Mouse (Mus musculus) megakaryocyte, embryonic 14.5 days (primary cell): ENCODE measurements around the gene Mbd6. TPM values are rescaled to one million over a fixed set of nuclear protein-coding genes. Genes with fewer than 3 reads are reported as not detected.

Experiments used
- H3K27me3 ChIP-seq: replicated peaks from 2 replicates; pipeline ENCODE3; 2012; ENCODE audit warnings: inconsistent platforms
- H3K36me3 ChIP-seq: replicated peaks from 2 replicates; pipeline ENCODE3; 2012; ENCODE audit warnings: low read length, inconsistent platforms, mixed read lengths
- H3K4me1 ChIP-seq: 2 replicates; pipeline ENCODE4 v1.6.1; 2012; ENCODE audit warnings: inconsistent platforms
- H3K4me3 ChIP-seq: replicated peaks from 2 replicates; pipeline ENCODE3; 2012; ENCODE audit warnings: moderate library complexity, mild to moderate bottlenecking, inconsistent platforms
- H3K9me3 ChIP-seq: 2 replicates; pipeline ENCODE4 v1.6.1; 2012; ENCODE audit warnings: inconsistent platforms
- FLI1 ChIP-seq: IDR thresholded peaks from 2 replicates; pipeline ENCODE4 v1.6.1; 2012; ENCODE audit warnings: low read length, inconsistent platforms, mixed read lengths
- GATA1 ChIP-seq: IDR thresholded peaks from 3 replicates; pipeline ENCODE4 v1.6.1; 2012; ENCODE audit warnings: mixed read lengths, low read length, inconsistent platforms, borderline replicate concordance
- polyA plus RNA-seq: library from polyadenylated mRNA; stranded (reverse); fragments of >175 nt; gene quantifications from 2 replicates; pipeline ENCODE4 v1.2.3, GENCODE M21; 2012; ENCODE audit warnings: low replicate concordance; ENCODE audit not compliant: insufficient read depth

Mbd6 gene
- polyA plus RNA-seq: 245 and 640 TPM in 2 replicates

DNA sequence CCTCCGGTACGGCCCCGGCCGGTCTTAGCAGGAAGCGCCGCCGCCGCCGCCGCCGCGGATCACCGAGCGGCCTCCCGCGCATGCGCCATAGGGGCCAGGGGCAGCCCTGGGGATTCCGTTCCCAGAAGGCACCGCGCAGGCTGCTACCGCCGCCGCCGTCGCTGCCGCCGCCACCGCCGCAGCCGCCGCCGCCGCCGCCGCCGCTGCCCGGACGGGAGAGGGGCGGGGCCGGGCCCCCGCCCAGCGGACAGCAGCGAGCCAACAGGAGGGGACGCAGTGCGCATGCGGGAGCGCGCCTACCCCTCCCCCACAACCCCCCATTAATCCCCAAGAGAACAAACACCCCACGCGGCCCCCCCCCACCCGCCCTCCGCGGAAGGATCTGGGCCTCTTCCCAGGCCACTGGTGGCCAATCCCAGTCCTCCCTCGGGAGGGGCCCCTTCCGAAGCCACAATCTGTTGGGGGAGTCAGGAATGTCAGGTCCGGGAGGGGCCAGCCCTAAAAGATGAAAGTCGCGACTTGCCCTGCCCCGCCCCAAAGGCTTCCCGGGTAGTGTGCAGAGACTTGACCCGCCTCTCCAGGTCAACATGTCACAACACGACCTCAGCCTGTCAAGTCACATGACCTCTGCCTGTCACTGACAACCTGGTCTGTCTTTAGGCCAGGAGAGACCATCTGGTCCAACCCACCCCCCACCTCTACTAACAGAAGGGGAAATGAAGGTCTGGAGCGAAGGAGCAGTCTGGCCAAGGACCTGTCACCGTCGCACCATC is at the start of gene Mbd6:
TSS of gene Mbd6 (minus strand) at position 219 of the 773 bp plus-strand sequence.
- Histone ChIP-seq H3K4me1 (peaks cover 71% of the 10 kb centered on the region), H3K9me3 (no peaks in the 10 kb centered on the region), H3K36me3 (peaks cover 67% of the 10 kb centered on the region), H3K27me3 (no peaks in the 10 kb centered on the region), H3K4me3 (peak within 1 kb of the TSS; percentile 97)
- TF ChIP-seq GATA1: no peak
- no peak for TF ChIP-seq FLI1

DNA sequence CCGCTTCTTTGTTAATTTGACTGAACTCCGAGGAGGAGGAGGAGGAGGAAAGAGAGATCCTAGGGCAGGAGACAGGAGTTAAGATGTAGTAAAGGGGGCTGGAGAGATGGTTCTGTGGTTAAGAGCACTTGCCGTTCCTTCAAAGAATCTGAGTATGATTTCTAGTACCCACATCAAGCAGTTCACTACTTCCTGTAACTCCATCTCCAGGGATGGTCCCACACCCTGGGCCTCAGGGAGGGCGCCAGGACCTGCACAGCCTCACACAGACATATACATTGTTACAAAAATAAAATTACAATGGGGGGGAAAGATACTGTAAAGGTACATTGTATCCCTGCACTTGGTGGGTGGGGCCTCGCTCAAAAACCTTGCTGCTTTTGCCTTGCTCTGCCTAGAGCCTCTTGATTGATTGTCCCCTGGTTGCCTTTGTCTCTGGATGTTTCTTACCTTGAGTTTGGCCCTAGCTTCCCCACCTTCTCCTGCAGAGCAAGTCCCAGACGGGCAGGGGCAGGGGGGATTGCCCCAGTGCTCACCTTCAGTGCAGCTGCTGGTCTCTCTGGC is 48.8 kb upstream of the Mbd6 start:
- peaks cover 52% of the 10 kb centered on the region for H3K27me3 ChIP-seq
- H3K4me1 ChIP-seq: peaks cover 37% of the 10 kb centered on the region
- TF ChIP-seq FLI1: no peak
- no peak for TF ChIP-seq GATA1
- no peaks in the 10 kb centered on the region for H3K9me3 ChIP-seq
- no peak overlapping the region for H3K4me3 ChIP-seq
- no peaks in the 10 kb centered on the region for H3K36me3 ChIP-seq

DNA sequence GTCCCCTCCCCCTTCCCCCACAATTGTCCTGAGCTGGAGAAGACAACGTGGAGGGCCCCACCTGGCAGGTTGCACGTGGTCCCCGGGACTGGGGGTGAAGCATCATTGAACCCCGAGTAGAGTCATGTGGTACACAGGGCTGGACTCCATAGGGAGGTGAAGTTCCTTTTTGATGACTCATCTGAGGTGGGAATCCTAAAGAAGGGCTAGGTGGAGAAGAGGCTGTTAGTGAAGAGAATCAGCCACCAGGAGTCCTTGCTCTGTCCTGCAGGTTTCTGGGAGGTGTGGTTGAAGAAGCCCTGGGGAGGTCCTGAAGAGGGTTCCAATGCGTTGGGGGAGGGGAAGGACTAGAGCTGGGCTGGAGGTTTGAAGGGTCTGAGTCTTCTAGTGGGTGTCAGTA is 48.1 kb upstream of the Mbd6 start:
- Histone ChIP-seq H3K4me3 (no peak overlapping the region), H3K9me3 (peaks cover 5% of the 10 kb centered on the region), H3K27me3 (peaks cover 57% of the 10 kb centered on the region), H3K36me3 (no peaks in the 10 kb centered on the region), H3K4me1 (peaks cover 35% of the 10 kb centered on the region)
- TF ChIP-seq GATA1 (no peak), FLI1 (no peak)

DNA sequence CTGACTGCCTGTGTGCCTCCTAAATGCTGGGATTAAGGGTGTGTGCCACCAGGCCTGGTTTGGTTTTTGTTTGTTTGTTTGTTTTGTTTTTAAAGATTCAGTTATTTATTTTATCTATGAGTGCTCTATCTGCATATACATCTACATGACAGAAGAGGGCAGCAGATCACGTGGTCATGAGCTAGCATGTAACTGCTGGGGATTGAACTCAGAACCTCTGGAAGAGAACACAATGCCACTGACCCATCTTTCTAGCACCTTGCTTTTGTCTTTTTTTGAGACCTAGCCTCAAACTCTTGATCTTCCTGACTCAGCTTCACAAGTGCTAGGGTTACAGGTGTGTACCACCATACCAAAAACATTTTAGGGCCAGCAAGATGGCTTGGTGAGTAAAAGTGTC is 46.5 kb upstream of the Mbd6 start:
- Histone ChIP-seq H3K36me3 (peaks cover 4% of the 10 kb centered on the region), H3K4me3 (no peak overlapping the region), H3K4me1 (peaks cover 18% of the 10 kb centered on the region), H3K27me3 (peaks cover 46% of the 10 kb centered on the region), H3K9me3 (peaks cover 5% of the 10 kb centered on the region)
- TF ChIP-seq GATA1 (no peak), FLI1 (no peak)

DNA sequence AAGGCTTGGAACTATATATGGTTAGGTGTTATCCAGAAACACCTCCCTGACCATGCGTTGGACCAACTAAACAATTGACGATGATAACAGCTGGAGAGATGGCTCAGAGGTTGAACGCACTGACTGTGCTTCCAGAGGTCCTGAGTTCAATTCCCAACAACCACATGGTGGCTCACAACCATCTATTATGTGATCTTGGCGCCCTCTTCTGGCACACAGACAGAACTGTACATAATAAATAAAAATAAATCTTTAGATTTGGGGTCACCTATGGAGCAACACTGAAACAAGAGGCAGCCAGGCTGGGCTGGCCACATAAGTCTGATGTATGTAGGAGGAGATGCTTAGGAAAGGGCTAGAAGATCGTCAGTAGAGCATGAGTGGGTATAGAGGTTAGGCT is 44.3 kb upstream of the Mbd6 start:
- Histone ChIP-seq H3K9me3 (peaks cover 5% of the 10 kb centered on the region), H3K36me3 (peaks cover 24% of the 10 kb centered on the region), H3K27me3 (peaks cover 46% of the 10 kb centered on the region), H3K4me1 (peaks cover 13% of the 10 kb centered on the region), H3K4me3 (no peak overlapping the region)
- TF ChIP-seq FLI1 (no peak), GATA1 (no peak)

DNA sequence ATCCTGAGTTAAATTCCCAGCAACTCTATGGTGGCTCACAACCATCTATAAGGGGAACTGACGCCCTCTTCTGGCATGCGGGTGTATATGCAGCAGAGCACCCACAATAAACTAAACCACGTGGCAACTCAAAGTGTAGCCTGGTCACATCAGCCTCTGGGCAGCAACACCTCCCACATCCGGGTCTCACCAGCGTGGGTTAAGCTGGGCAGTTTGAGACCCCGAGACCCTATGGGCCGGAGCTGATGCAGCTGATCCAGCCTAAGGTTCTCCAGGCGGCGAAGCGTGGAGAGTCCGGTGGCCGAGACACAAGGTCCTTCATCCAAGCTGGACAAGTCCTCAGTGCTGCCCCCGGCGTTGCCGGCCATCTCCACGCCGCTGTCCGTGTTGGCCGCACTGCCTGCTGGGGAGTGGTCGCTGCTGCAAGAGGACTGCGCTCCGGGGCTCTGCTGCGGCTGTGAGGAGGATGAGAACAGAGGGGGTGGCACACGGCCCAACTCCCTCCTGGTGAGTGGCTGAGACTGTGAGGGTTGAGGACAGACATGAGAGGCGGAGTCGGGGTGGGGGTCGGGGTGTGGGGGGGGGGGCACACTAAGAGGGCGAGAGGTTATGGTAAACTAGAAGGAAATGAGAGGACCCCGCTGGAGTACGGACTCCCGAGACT is 43.5 kb upstream of the Mbd6 start:
- H3K36me3 ChIP-seq: peaks cover 32% of the 10 kb centered on the region
- H3K4me3 ChIP-seq: no peak overlapping the region
- H3K27me3 ChIP-seq: peaks cover 41% of the 10 kb centered on the region
- peaks cover 5% of the 10 kb centered on the region for H3K9me3 ChIP-seq
- peaks cover 13% of the 10 kb centered on the region for H3K4me1 ChIP-seq
- TF ChIP-seq FLI1: no peak
- TF ChIP-seq GATA1: no peak

DNA sequence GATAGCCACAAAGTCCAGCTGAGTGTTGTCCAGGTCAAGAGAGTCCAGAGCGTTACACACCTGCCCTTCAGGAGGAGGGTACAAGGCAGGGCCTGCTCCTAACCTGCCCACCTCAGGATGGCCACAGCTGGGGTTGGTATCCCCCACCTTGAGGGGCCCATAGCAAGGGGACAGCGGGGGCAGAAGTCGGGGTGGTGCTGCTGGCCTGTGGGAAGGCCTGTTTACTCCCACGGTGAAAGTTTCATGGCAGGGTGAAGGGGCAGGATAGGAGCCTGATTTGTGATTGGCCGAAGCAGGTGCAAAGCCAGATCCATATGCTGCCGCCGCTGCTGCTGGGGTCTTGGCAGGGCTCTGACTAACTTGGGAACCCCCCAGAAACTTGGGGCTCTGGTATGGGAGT is 41.4 kb upstream of the Mbd6 start:
- peaks cover 39% of the 10 kb centered on the region for H3K27me3 ChIP-seq
- no peak for TF ChIP-seq GATA1
- no peak for TF ChIP-seq FLI1
- no peak overlapping the region for H3K4me3 ChIP-seq
- peaks cover 34% of the 10 kb centered on the region for H3K36me3 ChIP-seq
- H3K4me1 ChIP-seq: peaks cover 33% of the 10 kb centered on the region
- H3K9me3 ChIP-seq: peaks cover 5% of the 10 kb centered on the region

DNA sequence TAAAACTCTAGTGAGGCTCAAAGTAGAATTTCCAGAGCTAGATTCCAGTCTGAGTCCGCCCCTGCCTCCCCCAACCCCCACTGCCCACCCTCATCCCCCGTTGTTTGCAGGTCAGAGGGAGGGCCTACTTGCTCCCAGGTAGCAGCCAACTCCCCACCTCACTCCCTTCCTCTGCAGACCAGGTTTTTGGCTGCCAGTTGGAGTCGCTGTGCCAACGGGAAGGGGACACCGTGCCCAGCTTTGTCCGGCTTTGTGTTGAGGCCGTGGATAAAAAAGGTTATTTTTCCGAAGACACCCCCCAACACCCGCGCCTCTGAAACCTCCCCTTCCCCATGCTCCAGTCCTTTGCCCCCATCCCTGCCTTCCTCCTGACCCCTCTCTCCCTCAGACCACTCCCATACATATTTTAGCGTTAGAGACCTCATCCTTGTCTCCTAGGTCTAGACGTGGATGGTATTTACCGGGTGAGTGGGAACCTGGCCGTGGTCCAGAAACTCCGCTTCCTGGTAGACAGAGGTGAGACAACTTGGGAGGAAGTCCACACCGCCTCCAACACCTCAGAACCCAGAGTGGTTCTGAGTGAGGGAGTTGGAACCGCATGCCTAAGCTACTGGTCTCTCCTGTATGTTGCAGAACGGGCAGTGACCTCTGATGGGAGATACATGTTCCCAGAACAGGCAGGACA is 38.8 kb upstream of the Mbd6 start:
- peaks cover 34% of the 10 kb centered on the region for H3K36me3 ChIP-seq
- H3K4me3 ChIP-seq: peak overlapping the region; percentile 95
- H3K4me1 ChIP-seq: peaks cover 58% of the 10 kb centered on the region
- peaks cover 5% of the 10 kb centered on the region for H3K9me3 ChIP-seq
- no peak for TF ChIP-seq FLI1
- no peak for TF ChIP-seq GATA1
- peaks cover 34% of the 10 kb centered on the region for H3K27me3 ChIP-seq

DNA sequence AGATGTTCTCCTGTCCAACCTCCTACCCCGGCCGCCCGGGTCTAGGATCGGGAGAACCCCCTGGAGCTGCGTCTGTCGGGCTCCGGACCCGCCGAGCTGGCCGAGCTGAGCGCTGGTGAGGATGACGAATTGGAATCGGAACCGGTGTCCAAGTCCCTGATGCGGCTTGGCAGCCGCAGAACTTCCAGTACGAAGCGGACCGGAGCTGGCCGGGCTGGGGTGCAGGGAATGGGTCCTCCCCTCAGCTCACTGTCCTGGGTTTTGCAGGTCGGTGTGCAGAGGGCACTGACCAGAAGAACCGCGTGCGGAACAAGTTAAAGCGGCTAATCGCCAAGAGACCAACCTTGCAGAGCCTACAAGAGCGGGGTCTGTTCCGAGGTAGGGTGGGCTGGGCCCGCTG is 38.0 kb upstream of the Mbd6 start:
- H3K4me1 ChIP-seq: peaks cover 62% of the 10 kb centered on the region
- H3K27me3 ChIP-seq: peaks cover 29% of the 10 kb centered on the region
- TF ChIP-seq GATA1 (no peak), FLI1 (no peak)

More for the DNA sequence above, 38.0 kb upstream of the Mbd6 start:
- H3K9me3 ChIP-seq: no peaks in the 10 kb centered on the region
- peaks cover 34% of the 10 kb centered on the region for H3K36me3 ChIP-seq
- H3K4me3 ChIP-seq: peak overlapping the region; percentile 95
